ENCODE assay signal across 10 mouse cellular contexts in genomic region chr10:33653142-33653541, GRCm38 (mm10). TPM values are rescaled to one million over a fixed set of nuclear protein-coding genes. Genes with fewer than 3 reads are reported as not detected.
DNase-seq lines count a peak whose midpoint lies in the region; ATAC-seq and TF ChIP-seq lines count a peak whose summit lies in the region.
"Had no signal": no experiment of that assay in that cellular context is flagged by ENCODE, and none has a peak within 500 bp of the region (broad histone marks: within the 10 kb centered on the region; RNA-seq: fewer than 3 reads in every experiment).

No protein-coding gene starts in this region.

- H3K9me3 ChIP-seq in E14TG2a.4 (ENCODE audit: low read length) = no peaks in the 10 kb centered on the region
- H3K9me3 ChIP-seq in forebrain, embryonic 16.5 days (ENCODE audit: control insufficient read depth, low read length) = no peaks in the 10 kb centered on the region
- H3K9me3 ChIP-seq: limb, embryonic 12.5 days had no signal

- H3K27me3 ChIP-seq in E14TG2a.4 (ENCODE audit: insufficient read depth, low read length) = no peaks in the 10 kb centered on the region
- no peaks in the 10 kb centered on the region for H3K27me3 ChIP-seq in forebrain, embryonic 16.5 days (replicated peaks; ENCODE audit: control insufficient read depth, insufficient read depth, low read length)
- H3K27me3 ChIP-seq: limb, embryonic 12.5 days had no signal

- ATAC-seq in forebrain, embryonic 16.5 days = peak; percentile 89

- no peaks in the 10 kb centered on the region for H3K36me3 ChIP-seq in E14TG2a.4 (ENCODE audit: insufficient read depth, low read length)
- H3K36me3 ChIP-seq in forebrain, embryonic 16.5 days (ENCODE audit: control insufficient read depth, insufficient read depth) = no peaks in the 10 kb centered on the region
- H3K36me3 ChIP-seq: limb, embryonic 12.5 days had no signal

- no peaks in the 10 kb centered on the region for H3K4me1 ChIP-seq in E14TG2a.4 (replicated peaks; ENCODE audit: low read depth, low read length)
- no peaks in the 10 kb centered on the region for H3K4me1 ChIP-seq in forebrain, embryonic 16.5 days (replicated peaks; ENCODE audit: control insufficient read depth, insufficient read depth, low read length)
- H3K4me1 ChIP-seq: limb, embryonic 12.5 days had no signal

- H3K27ac ChIP-seq in forebrain, embryonic 16.5 days (ENCODE audit: low read length) = no peak overlapping the region
- H3K27ac ChIP-seq: limb, embryonic 12.5 days had no signal

- no peak overlapping the region for H3K4me2 ChIP-seq in forebrain, embryonic 16.5 days (ENCODE audit: low read length)
- H3K4me2 ChIP-seq: limb, embryonic 12.5 days had no signal

- H3K4me3 ChIP-seq in E14TG2a.4 (replicated peaks; ENCODE audit: low read length) = no peak overlapping the region
- no peak overlapping the region for H3K4me3 ChIP-seq in forebrain, embryonic 16.5 days (replicated peaks; ENCODE audit: low read length)
- H3K4me3 ChIP-seq: limb, embryonic 12.5 days had no signal

- DNase-seq in heart, postnatal 4 days = peak; percentile 72
- DNase-seq in heart, adult 8-10 months (ENCODE audit: low spot score) = no peak
- DNase-seq in adrenal gland, postnatal 25 days = peak; percentile 82
- peak; percentile 86 to 93 for DNase-seq in layer of hippocampus, postnatal 14 days (ENCODE audit: low spot score in 2 of 2)
- peak; percentile 51 for DNase-seq in retina, postnatal 1 day
- DNase-seq in T-cell, adult 2 months (ENCODE audit: low spot score) = no peak

- H3K9ac ChIP-seq in forebrain, embryonic 16.5 days (replicated peaks; ENCODE audit: low read depth, low read length) = no peak overlapping the region
- H3K9ac ChIP-seq: limb, embryonic 12.5 days had no signal

- peak; percentile 92 for TF ChIP-seq CTCF in E14TG2a.4 (conservative IDR thresholded peaks at IDR 0.05; ENCODE audit: low read length)

RNA-seq across cellular contexts. Expression of gene Clvs2, which starts 28.6 kb away (rescaled TPM):
- not detected for total RNA-seq in heart, postnatal 4 days (2021)
- not detected for total RNA-seq in heart, adult 8-10 months (2022)
- not detected in 2 replicates for total RNA-seq in adrenal gland, postnatal 25 days (2021)
- polyA plus RNA-seq in forebrain, embryonic 16.5 days (2015; fragmentation: Nextera tagmentation; extraction: Ambion mirVana) = 10.0 and 14.0 TPM in 2 replicates
- 10 to 100 TPM; 63.7 to 68.4 TPM for total RNA-seq in layer of hippocampus, postnatal 14 days (2021)
- polyA plus RNA-seq: spleen, adult 2 months had no signal

Comparison
In these comparisons a context has a peak if more than half of its experiments do, and no peak if none do; other contexts are left out.
1. DNase-seq: peak in heart, postnatal 4 days (single experiment), adrenal gland, postnatal 25 days (single experiment), layer of hippocampus, postnatal 14 days (2 of 2) and retina, postnatal 1 day (single experiment); none in heart, adult 8-10 months (single experiment) and T-cell, adult 2 months (single experiment).
2. RNA of gene Clvs2, which starts 28.6 kb away (total RNA-seq): 63.7 to 68.4 TPM in layer of hippocampus, postnatal 14 days; not detected in adrenal gland, postnatal 25 days, not detected in heart, postnatal 4 days and not detected in heart, adult 8-10 months; every median in the first group is over 10 times any median in the second.